Mouse (Mus musculus) lung, adult 2 months (tissue): ENCODE data around the gene Vmn1r215. TPM values are rescaled to one million over a fixed set of nuclear protein-coding genes. Genes with fewer than 3 reads are reported as not detected.
"Not testable (repeated sequence)": the region's sequence is repeated elsewhere in the genome, so short reads cannot be mapped to it uniquely, and the experiment has no call there.

Experiments
- DNase-seq: peaks from one replicate; pipeline ENCODE4 v3.0.0; 2022
- H3K4me1 ChIP-seq: fragments of 200-500 bp; 2 replicates; pipeline ENCODE4 v1.6.1; 2011; ENCODE audit warnings: low read length; ENCODE audit not compliant: control insufficient read depth, insufficient read depth
- H3K4me3 ChIP-seq: fragments of 200-500 bp; replicated peaks from 2 replicates; pipeline ENCODE3; 2011; ENCODE audit warnings: low read depth, mild to moderate bottlenecking, control low read depth, low read length; ENCODE audit errors: extremely low read depth
- CTCF ChIP-seq: fragments of 200-500 bp; IDR thresholded peaks from 2 replicates; pipeline ENCODE4 v1.5.1; 2011; ENCODE audit warnings: mild to moderate bottlenecking, low read length, control low read depth; ENCODE audit not compliant: insufficient read depth
- POLR2A ChIP-seq: fragments of 200-500 bp; IDR thresholded peaks from 2 replicates; pipeline ENCODE4 v1.6.1; 2011; ENCODE audit warnings: low read depth, mild to moderate bottlenecking, control low read depth, low read length, borderline replicate concordance; ENCODE audit errors: extremely low read depth
- WGBS: fragments of 180-500 bp; shearing (Covaris S2); methylation state at CpG from one replicate; pipeline ENCODE4 v1.1.7; 2018; 5-methylcytosine and 5-hydroxymethylcytosine counted together
- polyA plus RNA-seq: library from polyadenylated mRNA; depleted of rRNA; stranded (reverse); fragments of >200 nt; gene quantifications from 2 replicates; pipeline ENCODE4 v1.2.3, GENCODE M21; 2012; rRNA removed

Vmn1r215 gene
- not detected in 2 replicates for polyA plus RNA-seq

- Histone ChIP-seq H3K4me3 (no peak within 1 kb of the TSS), H3K4me1 (no peaks in the 10 kb centered on the region)
- 63% methylated on average over 1 of the region's 1 CpGs for WGBS
- TF ChIP-seq CTCF (no peak), POLR2A (no peak)
- DNase-seq, result no peak
Observed at GRCm38 (mm10) chr13:23067725-23068124, at the start of gene Vmn1r215. Vmn1r215 (plus strand) TSS chr13:23068025.

DNA sequence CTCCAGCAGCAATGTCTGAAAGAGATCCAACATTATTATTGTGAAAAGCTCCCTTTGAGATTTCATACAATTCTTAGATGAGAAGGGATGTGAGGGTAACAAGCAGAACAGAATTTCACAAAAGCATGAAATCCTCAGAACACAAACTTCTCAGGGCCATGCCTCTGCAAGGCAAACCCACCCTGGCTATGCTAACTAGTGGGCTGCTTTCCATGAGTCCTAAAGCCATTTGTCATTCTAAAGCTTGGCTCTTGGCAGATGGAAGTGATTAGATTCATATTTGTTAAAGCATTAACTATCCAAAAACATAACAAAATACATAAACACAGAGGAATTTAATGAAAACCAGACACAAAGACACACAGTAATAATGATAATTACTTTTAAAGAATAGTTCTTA lies 49.7 kb upstream of the Vmn1r215 start:
- Histone ChIP-seq H3K4me3 (no peak overlapping the region), H3K4me1 (no peaks in the 10 kb centered on the region)
- TF ChIP-seq CTCF (no peak), POLR2A (no peak)
- DNase-seq, result no peak

- TF ChIP-seq CTCF (no peak), POLR2A (no peak)
- no peak for DNase-seq
- Histone ChIP-seq H3K4me3 (no peak overlapping the region), H3K4me1 (no peaks in the 10 kb centered on the region)
Observed at GRCm38 (mm10) chr13:23024812-23025211, 43.0 kb upstream of the Vmn1r215 start.

DNA sequence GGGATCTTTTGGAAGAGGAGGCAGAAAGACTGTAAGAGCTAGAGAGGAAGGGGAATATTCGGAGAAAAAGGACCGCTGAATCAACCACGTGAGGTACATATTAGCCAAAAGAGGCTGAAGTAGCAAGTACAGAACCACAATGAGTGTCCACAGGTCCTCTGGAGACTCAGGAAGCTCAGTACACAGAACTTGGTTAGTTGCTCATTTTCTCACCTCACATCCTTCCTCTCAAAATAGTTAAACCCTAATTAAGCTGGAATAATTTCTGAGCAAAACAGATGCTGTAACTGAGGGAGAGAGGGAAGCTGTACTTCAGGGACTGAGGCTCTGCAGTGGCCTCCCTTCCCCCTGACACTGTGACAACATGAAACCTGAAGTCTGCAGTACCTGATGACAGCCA lies 37.7 kb upstream of the Vmn1r215 start, which contains the start of gene Vmn1r214:
Vmn1r214 (plus strand) TSS at position 301 of the 400 bp plus-strand sequence.
- no peak within 1 kb of the TSS for H3K4me3 ChIP-seq
- H3K4me1 ChIP-seq, result no peaks in the 10 kb centered on the region
- TF ChIP-seq CTCF (no peak), POLR2A (no peak)
- DNase-seq, result no peak
- 80% methylated on average over 3 of the region's 3 CpGs for WGBS

DNA sequence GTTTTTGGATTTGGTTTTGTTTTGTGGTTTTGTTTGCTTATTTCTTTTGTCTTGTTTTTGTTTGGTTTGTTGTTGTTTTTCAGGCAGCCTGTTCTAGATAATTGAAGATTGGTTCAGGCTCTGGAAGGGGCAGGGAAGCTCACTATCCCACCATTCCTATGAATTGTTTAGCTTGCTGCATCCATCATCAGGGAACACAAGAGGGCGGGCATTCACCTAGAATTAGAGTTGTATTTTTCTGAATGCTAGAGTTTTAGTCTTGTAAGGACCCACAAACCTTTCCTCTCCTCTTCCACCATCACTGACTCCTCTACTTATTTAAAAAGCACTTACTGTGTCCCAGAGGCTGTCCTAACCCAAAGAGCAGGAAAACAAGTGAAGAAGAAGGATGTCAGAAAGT lies 10.0 kb upstream of the Vmn1r215 start:
- WGBS, result 41% methylated on average over 1 of the region's 1 CpGs
- TF ChIP-seq CTCF, result no peak
- TF ChIP-seq POLR2A, result no peak
- no peaks in the 10 kb centered on the region for H3K4me1 ChIP-seq
- no peak overlapping the region for H3K4me3 ChIP-seq
- no peak for DNase-seq

DNA sequence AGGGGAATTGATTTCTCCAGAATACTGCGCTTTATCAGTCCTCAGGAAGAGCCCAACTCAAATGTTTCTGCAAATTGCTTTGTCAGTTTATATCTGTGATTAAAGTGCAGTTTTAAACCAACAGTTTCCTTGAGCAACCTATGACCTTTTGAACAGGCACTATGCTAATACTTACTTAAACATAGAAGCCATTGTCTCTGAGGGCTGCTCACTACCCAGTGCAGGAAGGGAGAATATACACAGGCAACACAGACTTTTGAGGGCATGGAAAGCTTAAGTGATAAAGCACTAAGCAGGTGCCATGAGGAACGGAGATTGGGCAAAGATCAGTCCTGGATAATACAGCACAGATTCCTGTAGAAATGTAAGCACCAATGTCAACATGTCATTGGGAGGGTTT lies 1.5 kb downstream of the Vmn1r215 start:
- TF ChIP-seq POLR2A (no peak), CTCF (no peak)
- Histone ChIP-seq H3K4me3 (no peak overlapping the region), H3K4me1 (no peaks in the 10 kb centered on the region)
- no peak for DNase-seq
- 65% methylated on average over 2 of the region's 2 CpGs for WGBS

DNA sequence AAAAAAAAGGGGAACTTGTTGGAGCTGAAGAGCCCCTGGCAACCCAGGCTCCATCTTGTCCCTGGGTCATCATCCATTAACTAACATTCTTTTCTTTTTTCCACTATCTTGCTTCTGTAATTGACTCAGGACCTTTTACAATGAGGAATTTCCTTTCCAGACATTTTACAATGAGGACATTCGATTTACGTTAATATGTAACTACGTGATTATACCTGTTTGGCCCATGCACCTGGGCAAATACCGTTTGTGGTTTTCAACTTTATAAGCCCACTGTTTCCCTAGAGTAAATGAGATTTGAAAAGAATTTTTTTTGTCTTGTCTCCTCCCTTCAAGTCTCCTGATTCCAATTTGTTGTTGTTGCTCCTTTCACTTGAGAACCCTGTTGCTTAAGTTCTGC lies 26.6 kb downstream of the Vmn1r215 start:
- Histone ChIP-seq H3K4me3 (no peak overlapping the region), H3K4me1 (no peaks in the 10 kb centered on the region)
- WGBS, result 78% methylated on average over 4 of the region's 4 CpGs
- no peak for TF ChIP-seq CTCF
- TF ChIP-seq POLR2A, result no peak
- no peak for DNase-seq

- H3K4me1 ChIP-seq, H3K4me3 ChIP-seq, DNase-seq: not testable (repeated sequence)
- 74% methylated on average over 1 of the region's 1 CpGs for whole genome bisulfite sequencing
Observed at GRCm38 (mm10) chr13:23118126-23118525, 50.3 kb downstream of the Vmn1r215 start, which contains the start of gene Vmn1r217. Vmn1r217 (minus strand) TSS chr13:23118226.

DNA sequence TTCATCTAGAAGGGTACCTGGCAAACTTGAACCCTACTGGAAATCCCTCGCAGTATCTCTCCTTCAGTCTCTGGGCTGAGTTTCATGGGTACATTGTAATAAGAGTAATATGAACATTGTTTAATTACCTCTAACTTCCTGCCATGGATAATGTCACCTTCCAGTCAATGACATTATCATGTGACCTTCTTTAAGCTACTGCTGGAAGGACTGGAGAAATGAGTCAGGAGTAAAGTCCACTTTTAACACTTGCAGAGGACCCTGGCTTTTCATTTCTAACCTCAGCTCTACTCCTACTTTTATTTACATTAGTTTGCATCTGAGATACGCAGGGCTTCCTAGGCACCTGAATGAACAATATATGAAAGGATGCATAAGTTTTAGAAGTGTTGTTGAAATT lies 52.8 kb downstream of the Vmn1r215 start:
- TF ChIP-seq CTCF (no peak), POLR2A (no peak)
- no peak overlapping the region for H3K4me3 ChIP-seq
- WGBS, result 76% methylated on average over 2 of the region's 2 CpGs
- H3K4me1 ChIP-seq, result no peaks in the 10 kb centered on the region
- DNase-seq, result no peak

Other genes with a start within 250 kb of the Vmn1r215 start
- not detected in 2 replicates for gene Vmn1r210, start 236.7 kb upstream of the Vmn1r215 start, polyA plus RNA-seq
- gene Vmn1r211, start 210.5 kb upstream of the Vmn1r215 start, polyA plus RNA-seq, result not detected in 2 replicates
- gene Vmn1r212, start 183.8 kb upstream of the Vmn1r215 start, polyA plus RNA-seq, result not detected in 2 replicates
- not detected in 2 replicates for gene Vmn1r213, start 60.4 kb upstream of the Vmn1r215 start, polyA plus RNA-seq
- gene Vmn1r214, start 37.6 kb upstream of the Vmn1r215 start, polyA plus RNA-seq, result not detected in 2 replicates
- gene Vmn1r217, start 50.2 kb downstream of the Vmn1r215 start, polyA plus RNA-seq, result not detected in 2 replicates
- gene Vmn1r218, start 65.1 kb downstream of the Vmn1r215 start, polyA plus RNA-seq, result not detected in 2 replicates
- not detected in 2 replicates for gene Vmn1r219, start 91.3 kb downstream of the Vmn1r215 start, polyA plus RNA-seq
- not detected in 2 replicates for gene Vmn1r220, start 120.0 kb downstream of the Vmn1r215 start, polyA plus RNA-seq
- gene Vmn1r221, start 146.1 kb downstream of the Vmn1r215 start, polyA plus RNA-seq, result not detected in 2 replicates
- not detected in 2 replicates for gene Vmn1r222, start 167.9 kb downstream of the Vmn1r215 start, polyA plus RNA-seq
- gene Vmn1r223, start 179.1 kb downstream of the Vmn1r215 start, polyA plus RNA-seq, result not detected in 2 replicates